Mouse (Mus musculus) frontal cortex, postnatal 10 days (tissue): ENCODE data around the gene Lmo4.

ENCODE experiments used
- DNase-seq, 2 experiments: peaks; one replicate each; pipeline ENCODE4 v3.0.0; 2022; ENCODE audit warnings: low spot score in 2 of 2, mixed read lengths in 1 of 2

Gene Lmo4

GRCm38 (mm10) chr3:144151001-144151400, 54.0 kb downstream of the Lmo4 start:
- no peak for DNase-seq

- DNase-seq = no peak
Measured at GRCm38 (mm10) chr3:144148234-144148633, 56.8 kb downstream of the Lmo4 start.

GRCm38 (mm10) chr3:144147244-144147643, 57.8 kb downstream of the Lmo4 start:
- DNase-seq = no peak

- DNase-seq = no peak
Measured at GRCm38 (mm10) chr3:144144066-144144465, 61.0 kb downstream of the Lmo4 start.

- no peak for DNase-seq
Measured at GRCm38 (mm10) chr3:144142939-144143338, 62.1 kb downstream of the Lmo4 start.

- no peak for DNase-seq
Measured at GRCm38 (mm10) chr3:144141786-144142185, 63.2 kb downstream of the Lmo4 start.

- no peak for DNase-seq
Measured at GRCm38 (mm10) chr3:144140816-144141215, 64.2 kb downstream of the Lmo4 start.

GRCm38 (mm10) chr3:144138659-144139058, 66.4 kb downstream of the Lmo4 start:
- no peak for DNase-seq
